Mouse (Mus musculus): ENCODE data around the gene Polr3b.

DNA sequence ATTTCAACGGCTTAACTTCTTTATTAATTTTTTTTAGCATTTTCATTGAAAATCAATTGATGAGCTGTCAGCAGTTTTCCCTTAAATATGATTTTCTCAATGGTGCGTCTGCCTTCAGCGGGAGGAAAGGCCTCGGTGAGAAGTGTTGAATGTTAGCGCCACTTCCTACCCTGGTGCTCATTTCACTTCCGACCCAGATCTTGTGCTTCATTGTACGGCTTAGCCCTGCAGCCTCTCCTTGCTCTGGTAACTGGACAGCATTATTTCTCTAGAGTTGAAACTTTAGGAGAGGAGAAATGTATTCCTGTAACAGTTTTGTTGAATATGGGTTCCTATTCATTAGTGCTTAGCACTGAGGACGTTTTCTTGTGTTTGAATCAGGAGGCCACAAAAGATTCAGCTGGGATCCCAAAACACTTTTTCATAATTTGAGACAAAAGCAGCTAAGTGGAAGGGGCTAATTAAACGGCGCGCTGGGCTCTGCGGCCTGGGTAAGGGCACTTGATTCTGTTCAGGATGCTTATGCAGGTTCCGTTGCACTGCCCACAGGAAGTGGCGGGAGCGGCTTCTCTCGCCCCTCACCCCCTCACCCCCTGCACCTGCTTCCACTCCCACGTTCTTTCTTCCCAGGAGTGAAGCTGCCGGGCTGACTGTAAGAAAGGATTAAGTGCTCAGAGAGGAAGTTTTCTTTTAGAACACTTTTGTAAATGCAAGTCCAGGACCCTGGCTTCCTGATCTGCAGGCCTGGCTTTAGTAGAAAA lies 36.2 kb downstream of the Polr3b start:
- TF ChIP-seq TAL1 (IDR thresholded peaks at IDR 0.05; ENCODE audit: low read length): no peak
- no peak for TF ChIP-seq GATA1 (IDR thresholded peaks at IDR 0.05; ENCODE audit: low read length)
